Mouse (Mus musculus) hindlimb bud, embryonic 11.5 days (tissue): ENCODE results near the gene Srf.
"Not testable (repeated sequence)": the region's sequence is repeated elsewhere in the genome, so short reads cannot be mapped to it uniquely, and the experiment has no call there.

ENCODE experiments used
- DNase-seq: peaks from one replicate; pipeline ENCODE4 v3.0.0-alpha.2; 2012; ENCODE audit warnings: low read depth, low spot score; ENCODE audit errors: extremely low spot score

Gene Srf

DNA sequence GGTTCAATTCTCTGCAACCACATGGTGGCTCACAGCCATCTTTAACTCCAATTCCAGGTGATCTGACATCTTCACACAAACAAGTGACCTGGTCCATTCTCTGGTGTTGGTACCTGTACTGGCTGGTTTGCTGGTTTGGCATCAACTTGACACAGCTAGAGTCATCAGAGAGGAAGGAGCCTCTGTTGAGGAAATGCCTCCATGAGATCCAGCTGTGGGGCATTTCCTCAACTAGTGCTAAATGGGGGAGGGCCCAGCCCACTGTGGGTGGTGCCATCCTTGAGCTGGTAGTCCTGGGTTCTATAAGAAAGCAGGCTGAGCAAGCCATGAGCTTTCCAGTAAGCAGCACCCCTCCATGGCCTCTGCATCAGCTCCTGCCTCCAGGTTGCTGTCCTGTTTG, 1.3 kb upstream of the Srf start:
- DNase-seq: not testable (repeated sequence)

DNA sequence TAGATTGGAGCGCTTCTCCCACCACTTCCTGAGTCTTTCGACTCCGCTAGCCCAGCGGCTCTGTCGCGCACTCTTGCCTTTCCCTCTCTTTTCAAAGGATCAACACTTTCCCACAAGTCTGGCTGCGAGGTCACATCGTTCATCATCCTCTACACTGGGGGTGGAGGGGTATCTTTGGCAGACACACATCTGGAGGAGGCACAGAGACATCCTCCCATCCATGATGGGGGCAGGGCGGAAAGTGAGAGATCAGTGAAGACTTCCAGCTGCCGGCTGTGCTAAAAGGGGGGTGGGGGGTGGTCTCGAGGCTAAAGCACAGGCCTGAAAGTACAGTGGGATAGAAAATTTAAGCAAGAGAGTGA, 590 bp upstream of the Srf start:
- no peak for DNase-seq

- no peak for DNase-seq
Observed at GRCm38 (mm10) chr17:46554977-46555672, 850 bp downstream of the Srf start.

GRCm38 (mm10) chr17:46554646-46554976, 1.4 kb downstream of the Srf start:
- no peak for DNase-seq

GRCm38 (mm10) chr17:46553926-46554325, 2.0 kb downstream of the Srf start:
- no peak for DNase-seq

GRCm38 (mm10) chr17:46553469-46553868, 2.5 kb downstream of the Srf start:
- no peak for DNase-seq

DNA sequence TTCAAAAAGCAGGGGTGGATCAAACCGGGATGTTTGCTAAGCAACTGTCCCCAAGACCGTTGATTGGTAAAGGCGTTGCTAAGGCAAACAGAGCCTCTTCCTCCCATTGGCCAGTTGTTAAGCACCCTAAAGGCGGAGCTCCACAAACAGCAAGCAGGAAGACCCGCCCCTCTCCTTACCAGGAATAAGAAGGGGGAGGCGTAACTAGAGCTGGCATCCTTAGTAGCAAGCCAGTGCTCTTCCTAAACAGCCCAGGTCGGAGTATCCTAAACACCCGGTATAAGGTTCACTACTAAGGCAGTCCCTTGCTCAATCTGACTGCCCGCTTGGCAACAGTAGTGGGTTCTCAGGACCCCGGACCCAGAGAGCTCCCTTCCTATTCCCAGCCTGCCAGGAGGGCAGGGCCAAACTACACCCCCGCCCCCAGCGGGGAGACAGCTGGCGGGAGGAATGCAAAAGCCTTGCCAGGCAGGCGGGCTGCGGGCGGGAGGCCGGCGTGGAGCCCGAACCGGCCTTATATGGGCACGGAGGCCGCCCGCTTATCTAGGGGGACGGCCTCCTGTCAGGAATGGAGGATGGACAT, 3.0 kb downstream of the Srf start:
- peak; percentile 86 for DNase-seq

DNA sequence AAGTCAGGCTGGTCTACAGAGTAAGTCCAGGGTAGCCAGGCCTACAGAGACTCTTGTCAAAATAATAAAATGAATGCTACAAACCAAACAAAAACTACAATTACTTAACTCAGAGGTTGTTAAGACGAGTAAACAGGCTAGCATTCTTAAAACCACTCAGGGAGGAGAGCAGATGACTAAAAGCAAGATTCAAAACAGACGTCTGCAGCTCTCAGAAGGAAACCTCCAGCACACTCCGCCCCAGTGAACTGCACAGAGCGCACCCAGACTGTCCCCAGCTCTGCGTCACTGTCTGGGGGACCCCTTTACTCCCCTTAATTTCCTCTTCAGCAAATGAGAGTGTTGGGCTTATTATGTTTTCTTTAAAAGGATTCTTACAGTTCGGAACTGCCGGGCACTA, 3.8 kb downstream of the Srf start:
- no peak for DNase-seq

- DNase-seq: no peak
Observed at GRCm38 (mm10) chr17:46551369-46551768, 4.6 kb downstream of the Srf start.

GRCm38 (mm10) chr17:46550904-46551303, 5.1 kb downstream of the Srf start:
- no peak for DNase-seq

DNA sequence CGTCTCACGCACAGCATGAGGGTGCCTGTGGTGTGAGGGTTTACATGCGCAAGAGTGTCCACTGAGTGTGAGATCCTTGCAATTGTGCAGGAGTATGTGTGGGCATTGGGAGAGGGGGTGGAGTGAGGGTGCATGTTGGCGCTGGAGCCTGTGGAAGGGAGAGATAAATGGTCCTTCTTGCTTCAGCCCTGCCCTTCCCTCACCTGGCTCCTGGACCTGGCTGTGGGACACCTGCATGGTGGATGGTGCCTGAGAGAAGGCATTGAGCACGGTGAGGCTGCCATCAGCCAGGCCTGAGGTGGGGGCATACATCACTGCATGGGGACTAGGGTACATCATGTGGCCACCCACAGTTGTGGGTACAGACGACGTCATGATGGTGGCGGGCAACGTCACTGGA, 6.3 kb downstream of the Srf start:
- no peak for DNase-seq

GRCm38 (mm10) chr17:46549193-46549592, 6.8 kb downstream of the Srf start:
- no peak for DNase-seq

DNA sequence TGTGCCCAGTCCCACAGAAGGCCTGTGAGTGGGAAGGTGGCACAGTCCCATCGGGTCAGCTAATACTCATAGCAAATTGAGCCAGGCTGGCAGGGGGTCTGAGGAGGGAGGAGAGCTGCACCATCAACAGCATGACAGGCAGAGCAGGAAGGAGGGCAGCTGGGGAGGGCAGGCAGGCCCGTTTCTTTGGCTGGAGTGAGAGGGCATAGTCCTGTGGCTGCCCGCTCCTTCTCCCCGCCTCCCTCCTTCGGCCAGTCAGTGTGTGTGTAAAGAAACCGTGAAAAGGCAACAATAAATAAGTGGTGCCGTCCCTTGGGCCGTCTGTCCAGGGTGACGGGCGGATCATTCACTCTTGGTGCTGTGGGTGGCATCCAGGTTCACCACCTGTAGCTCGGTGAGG, 7.2 kb downstream of the Srf start:
- DNase-seq: no peak

DNA sequence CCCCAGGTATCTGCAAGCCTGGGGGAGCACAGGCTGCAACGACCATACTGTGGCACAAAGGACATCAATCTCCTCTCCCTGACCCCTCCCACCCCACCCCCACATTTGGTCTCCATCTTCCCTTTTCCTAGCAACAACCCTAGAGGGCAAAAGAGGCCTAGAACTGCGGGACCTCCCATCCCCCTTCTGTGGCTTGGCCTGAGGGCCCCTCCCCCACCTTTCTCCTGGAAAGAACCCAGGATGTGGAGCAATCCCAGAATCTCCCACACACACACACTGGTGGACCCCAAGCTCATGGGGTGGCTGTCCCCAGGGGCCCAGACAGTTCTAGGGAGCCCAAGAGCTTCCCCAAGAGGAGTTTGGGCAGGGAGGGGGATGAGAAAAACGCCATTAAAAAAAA, 8.1 kb downstream of the Srf start:
- no peak for DNase-seq

DNA sequence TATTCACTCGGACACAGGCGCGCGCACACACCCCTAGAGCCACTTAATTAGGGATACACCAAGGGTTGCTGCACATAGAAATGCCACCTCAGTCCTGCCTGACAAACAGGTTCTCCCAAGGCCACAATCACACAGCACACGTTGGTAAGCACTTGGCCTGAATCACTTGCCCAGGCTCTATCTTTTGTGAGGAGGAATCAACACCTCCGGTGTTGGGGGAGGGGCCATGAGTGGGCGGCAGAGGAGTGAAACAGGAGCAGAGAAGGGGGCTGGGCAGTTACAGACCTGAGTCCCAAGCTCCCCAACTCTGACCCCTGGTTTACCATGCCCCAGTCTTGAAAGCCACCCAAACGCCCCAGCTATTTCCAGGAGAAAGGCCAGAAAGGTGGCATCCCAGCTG, 9.0 kb downstream of the Srf start:
- no peak for DNase-seq

- no peak for DNase-seq
Observed at GRCm38 (mm10) chr17:46546591-46546990, 9.4 kb downstream of the Srf start.

GRCm38 (mm10) chr17:46545813-46546564, 10.0 kb downstream of the Srf start, which contains the start of gene Cul9:
Cul9 (minus strand) TSS chr17:46546388.
- DNase-seq: no peak

GRCm38 (mm10) chr17:46543661-46544060, 12.3 kb downstream of the Srf start:
- DNase-seq: no peak

DNA sequence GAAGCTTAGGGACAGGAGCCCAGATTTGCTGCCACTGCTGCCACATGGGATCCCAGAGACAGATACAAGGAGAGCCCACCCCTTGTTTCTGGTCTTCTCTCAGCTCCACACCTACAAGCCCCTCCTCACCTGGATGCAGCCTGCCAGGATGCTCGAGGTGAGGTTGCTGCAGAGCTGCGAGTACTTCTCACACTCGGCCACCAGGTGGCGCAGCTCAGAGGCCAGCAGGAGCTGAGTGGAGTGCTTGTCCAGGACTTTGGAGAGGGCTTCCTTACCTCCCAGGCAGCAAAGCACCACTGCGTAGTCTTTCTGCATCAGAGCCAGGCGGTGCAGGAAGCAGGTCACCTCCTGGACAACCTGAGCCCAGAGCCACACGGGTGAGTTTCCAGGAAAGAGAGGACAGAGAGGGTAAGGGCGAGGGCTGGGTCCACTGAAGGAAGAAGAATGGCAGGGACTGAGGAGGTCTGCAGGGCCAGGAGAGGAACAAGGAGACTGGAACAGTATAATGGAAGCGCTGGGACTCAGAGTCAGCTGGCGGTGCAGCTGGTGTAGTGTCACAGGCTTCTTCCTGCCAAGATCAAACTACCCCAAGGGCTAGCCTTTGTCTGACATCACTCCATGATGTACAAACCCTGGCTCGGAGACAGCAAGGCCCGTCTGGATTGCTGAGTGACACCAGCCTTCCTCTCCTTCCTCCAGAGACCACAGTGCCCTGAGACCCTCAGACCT, 30.2 kb downstream of the Srf start:
- peak; percentile 42 for DNase-seq

DNA sequence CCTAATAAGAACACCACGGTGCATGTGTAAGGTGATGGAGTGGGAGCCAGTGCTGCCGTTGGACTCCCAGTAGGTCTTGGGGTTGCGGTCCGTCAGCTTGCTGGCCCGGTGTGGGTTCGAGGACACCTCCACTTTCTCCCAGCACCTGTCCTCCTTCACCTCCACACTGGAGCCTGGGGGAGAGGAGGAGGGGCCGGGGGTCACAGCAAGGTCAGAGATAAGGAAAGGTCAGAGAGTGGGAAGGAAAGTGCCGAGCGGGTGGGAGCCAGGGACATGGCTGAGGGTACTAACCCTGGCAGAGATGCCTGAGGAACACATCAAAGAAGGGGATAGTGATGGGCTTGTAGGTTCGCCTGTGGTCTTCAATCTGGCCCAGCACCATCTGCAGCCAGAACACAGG, 30.9 kb downstream of the Srf start:
- DNase-seq: no peak

- no peak for DNase-seq
Observed at GRCm38 (mm10) chr17:46521963-46522668, 33.9 kb downstream of the Srf start.
